Mouse (Mus musculus) forebrain, embryonic 16.5 days (tissue): ENCODE measurements at regions not wholly inside any gene's neighbourhood (a gene's known extent, or its start where the extent isn't known, plus 50 kb on each side); places are given as distances from the start of the nearest gene placed in this dataset.
A peak's percentile ranks its signal among the peaks of the same experiment; 100 is the strongest.

Experiments used
- ATAC-seq: fragments of 200-750 bp; cut with Nextera tagmentation; 2 replicates; pipeline ENCODE4 v1.8.0; 2017; ENCODE audit warnings: mild to moderate bottlenecking, moderate library complexity
- H3K27ac ChIP-seq: fragments of 300-500 bp; sonication (generic); 2 replicates; pipeline ENCODE4 v1.5.1; 2014; ENCODE audit warnings: low read length, control low read depth
- H3K27me3 ChIP-seq: fragments of 300-500 bp; sonication (generic); replicated peaks from 2 replicates; pipeline ENCODE4 v1.6.1; 2014; ENCODE audit warnings: low read length; ENCODE audit not compliant: control insufficient read depth, insufficient read depth
- H3K36me3 ChIP-seq: fragments of 300-500 bp; sonication (generic); 2 replicates; pipeline ENCODE4 v1.6.1; 2014; ENCODE audit not compliant: control insufficient read depth, insufficient read depth
- H3K4me1 ChIP-seq: fragments of 300-500 bp; sonication (generic); replicated peaks from 2 replicates; pipeline ENCODE4 v1.6.1; 2014; ENCODE audit warnings: low read length; ENCODE audit not compliant: control insufficient read depth, insufficient read depth
- H3K4me2 ChIP-seq: fragments of 300-500 bp; sonication (generic); 2 replicates; pipeline ENCODE4 v1.6.1; 2014; ENCODE audit warnings: mild to moderate bottlenecking, low read length, control low read depth
- H3K4me3 ChIP-seq: fragments of 300-500 bp; sonication (generic); replicated peaks from 2 replicates; pipeline ENCODE4 v1.5.1; 2014; ENCODE audit warnings: mild to moderate bottlenecking, low read length, control low read depth
- H3K9ac ChIP-seq: fragments of 300-500 bp; sonication (generic); replicated peaks from 2 replicates; pipeline ENCODE4 v1.6.1; 2014; ENCODE audit warnings: low read depth, low read length, control low read depth
- H3K9me3 ChIP-seq: fragments of 300-500 bp; sonication (generic); 2 replicates; pipeline ENCODE4 v1.6.1; 2016; ENCODE audit warnings: low read length; ENCODE audit not compliant: control insufficient read depth
- WGBS: fragments of 180-500 bp; shearing (Covaris S2); extraction: QIAGEN DNeasy Blood & Tissue Kit; methylation state at CpG from one replicate; pipeline ENCODE4 v1.1.7; 2014; 5-methylcytosine and 5-hydroxymethylcytosine counted together

DNA sequence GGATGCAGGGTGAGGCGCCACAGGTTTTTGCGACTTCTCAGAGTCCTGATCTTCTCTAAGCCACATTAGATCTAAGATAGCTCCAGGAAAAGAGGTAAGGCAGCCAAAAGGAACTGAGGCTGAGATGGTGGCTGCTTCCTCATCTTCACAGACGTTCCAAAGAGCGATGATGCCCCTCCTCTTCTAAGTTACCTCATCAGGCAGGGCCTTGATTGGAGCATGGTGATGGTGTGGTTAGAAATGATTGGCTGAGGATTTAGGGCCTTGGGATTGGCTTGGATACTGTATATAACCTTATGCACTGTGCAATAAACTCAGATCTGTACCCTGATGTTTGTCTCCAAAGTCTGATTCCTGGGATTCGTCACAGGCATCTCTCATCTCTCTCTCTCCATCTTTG lies 2177.9 kb downstream of the 4930444P10Rik start:
- Histone ChIP-seq H3K4me1 (no peaks in the 10 kb centered on the region), H3K27ac (no peak overlapping the region), H3K4me2 (no peak overlapping the region), H3K27me3 (no peaks in the 10 kb centered on the region), H3K9me3 (no peaks in the 10 kb centered on the region), H3K4me3 (no peak overlapping the region), H3K36me3 (no peaks in the 10 kb centered on the region), H3K9ac (no peak overlapping the region)
- WGBS, result 89% methylated on average over 5 of the region's 5 CpGs
- ATAC-seq, result no peak

DNA sequence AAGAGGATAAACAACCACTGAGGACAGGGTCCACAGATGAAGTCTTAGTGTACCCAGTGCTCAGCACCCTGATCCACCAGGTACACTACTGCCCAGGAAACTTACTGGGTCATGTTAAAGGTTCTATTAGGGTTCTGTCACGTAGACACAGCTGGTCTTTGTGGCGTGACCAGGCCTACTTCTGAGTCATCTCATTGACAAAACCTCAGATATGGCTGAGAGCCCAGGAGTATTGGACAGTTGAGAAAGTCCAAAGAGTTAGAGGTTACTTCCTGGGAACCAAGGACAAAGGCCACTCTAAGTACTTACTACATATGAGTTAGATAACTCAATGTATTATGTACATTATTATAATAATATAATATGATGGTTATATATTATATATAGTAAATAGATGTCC lies 2214.0 kb downstream of the 4930444P10Rik start:
- H3K9me3 ChIP-seq, result no peaks in the 10 kb centered on the region
- no peak overlapping the region for H3K4me3 ChIP-seq
- H3K4me1 ChIP-seq, result no peaks in the 10 kb centered on the region
- no peak overlapping the region for H3K4me2 ChIP-seq
- H3K27ac ChIP-seq, result no peak overlapping the region
- ATAC-seq, result no peak
- H3K9ac ChIP-seq, result no peak overlapping the region
- WGBS, result 97% methylated on average over 2 of the region's 2 CpGs
- no peaks in the 10 kb centered on the region for H3K27me3 ChIP-seq
- no peaks in the 10 kb centered on the region for H3K36me3 ChIP-seq

DNA sequence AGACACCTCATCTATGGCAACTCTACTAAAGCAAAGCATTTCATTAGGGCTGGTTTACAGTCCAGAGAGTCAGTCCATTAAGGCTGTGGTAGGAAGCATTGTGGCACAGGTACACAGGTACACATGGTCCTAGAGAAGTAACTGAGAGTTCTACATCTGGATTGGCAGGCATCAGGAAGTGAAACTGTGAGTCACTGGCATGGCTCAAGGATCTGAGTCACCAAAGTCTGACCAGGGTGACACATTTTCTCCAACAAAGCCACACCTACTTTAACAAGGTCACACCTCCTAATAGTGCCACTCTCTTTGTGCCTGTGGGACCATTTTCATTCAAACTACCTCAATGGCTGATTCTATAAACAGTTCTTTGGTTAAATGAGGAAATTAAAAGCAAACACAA lies 2219.2 kb downstream of the 4930444P10Rik start:
- Histone ChIP-seq H3K9ac (no peak overlapping the region), H3K4me2 (no peak overlapping the region), H3K9me3 (no peaks in the 10 kb centered on the region), H3K36me3 (no peaks in the 10 kb centered on the region), H3K27me3 (no peaks in the 10 kb centered on the region), H3K4me1 (no peaks in the 10 kb centered on the region), H3K27ac (no peak overlapping the region), H3K4me3 (no peak overlapping the region)
- no peak for ATAC-seq

DNA sequence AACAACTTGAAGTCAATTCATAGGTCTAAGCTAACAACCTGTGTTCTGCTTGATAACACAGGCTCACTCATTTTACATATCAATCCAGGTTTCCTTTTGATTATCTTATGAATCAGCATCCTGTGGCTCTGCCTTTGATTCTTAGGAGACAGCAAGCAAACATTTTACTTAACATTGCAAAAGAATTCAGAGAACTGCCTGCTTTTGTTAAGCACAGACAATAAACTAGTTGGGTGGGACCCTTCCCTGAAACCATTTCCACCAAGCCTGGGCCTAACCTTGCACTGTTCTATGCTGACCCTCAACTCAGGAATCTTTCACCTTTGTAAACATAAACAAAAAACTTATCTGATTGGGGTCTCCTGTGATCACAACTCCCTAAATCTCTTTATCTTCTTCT lies 2220.6 kb downstream of the 4930444P10Rik start:
- no peak overlapping the region for H3K27ac ChIP-seq
- no peaks in the 10 kb centered on the region for H3K4me1 ChIP-seq
- H3K27me3 ChIP-seq, result no peaks in the 10 kb centered on the region
- no peak overlapping the region for H3K4me3 ChIP-seq
- ATAC-seq, result no peak
- no peaks in the 10 kb centered on the region for H3K9me3 ChIP-seq
- H3K4me2 ChIP-seq, result no peak overlapping the region
- no peak overlapping the region for H3K9ac ChIP-seq
- no peaks in the 10 kb centered on the region for H3K36me3 ChIP-seq

DNA sequence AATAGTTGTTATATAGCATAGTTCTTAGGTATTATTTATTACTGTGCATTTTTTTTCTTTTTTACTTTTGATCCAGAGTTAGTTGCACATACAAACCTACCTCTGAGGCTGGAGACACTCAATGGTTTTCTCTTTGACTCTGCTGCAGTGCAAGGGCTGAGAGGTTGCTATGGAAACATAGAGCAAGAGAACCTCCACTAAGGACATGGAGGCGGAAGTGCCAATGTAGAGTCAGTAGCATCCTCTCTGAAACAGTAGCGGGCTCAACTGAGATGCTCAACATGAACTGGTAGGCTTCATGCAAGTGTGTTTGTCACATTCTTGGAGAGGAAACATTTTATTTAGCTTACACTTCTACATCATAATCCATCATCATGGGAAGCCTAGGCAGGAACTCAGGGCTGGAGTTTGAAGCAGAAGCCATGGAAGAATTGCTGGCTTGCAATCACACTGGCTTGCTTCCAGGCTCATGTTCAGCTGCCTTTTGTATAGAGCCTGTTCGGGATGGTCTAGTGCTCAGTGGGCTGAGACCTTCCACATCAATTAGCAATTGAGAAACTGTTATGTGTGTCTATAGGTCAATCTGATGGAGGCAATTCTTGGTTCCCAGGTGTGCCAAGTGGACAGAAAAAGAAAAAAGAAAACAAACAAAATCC lies 2222.4 kb downstream of the 4930444P10Rik start:
- H3K9me3 ChIP-seq, result no peaks in the 10 kb centered on the region
- no peak for ATAC-seq
- WGBS, result 63% methylated on average over 3 of the region's 3 CpGs

DNA sequence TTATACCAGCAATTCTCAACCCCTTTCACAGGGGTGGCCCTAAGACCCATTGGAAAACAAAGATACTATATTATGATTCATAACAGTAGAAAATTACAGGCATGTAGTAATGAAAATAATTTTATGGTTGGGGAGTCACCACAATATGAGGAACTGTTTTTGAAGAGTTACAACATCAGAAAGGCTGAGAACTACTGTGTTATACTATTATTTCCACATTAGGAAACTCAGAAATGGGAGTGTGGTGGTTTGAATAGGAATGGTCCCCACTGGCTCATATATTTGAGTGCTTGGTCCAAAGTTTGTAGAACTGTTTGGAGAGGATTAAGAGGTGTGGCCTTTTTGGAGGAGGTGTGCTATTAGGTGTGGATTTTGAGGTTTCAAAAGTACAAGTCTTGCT lies 2227.4 kb downstream of the 4930444P10Rik start:
- Histone ChIP-seq H3K36me3 (no peaks in the 10 kb centered on the region), H3K4me3 (no peak overlapping the region), H3K4me1 (peaks cover 7% of the 10 kb centered on the region; the same call in 1 of the 2 replicates), H3K27me3 (no peaks in the 10 kb centered on the region), H3K9ac (no peak overlapping the region), H3K9me3 (no peaks in the 10 kb centered on the region), H3K4me2 (no peak overlapping the region), H3K27ac (no peak overlapping the region)
- no peak for ATAC-seq

More for the DNA sequence above, 2222.4 kb downstream of the 4930444P10Rik start:
- H3K36me3 ChIP-seq, result no peaks in the 10 kb centered on the region
- H3K4me1 ChIP-seq, result no peaks in the 10 kb centered on the region
- no peak overlapping the region for H3K9ac ChIP-seq
- no peak overlapping the region for H3K4me2 ChIP-seq
- H3K27me3 ChIP-seq, result no peaks in the 10 kb centered on the region
- no peak overlapping the region for H3K27ac ChIP-seq
- no peak overlapping the region for H3K4me3 ChIP-seq

DNA sequence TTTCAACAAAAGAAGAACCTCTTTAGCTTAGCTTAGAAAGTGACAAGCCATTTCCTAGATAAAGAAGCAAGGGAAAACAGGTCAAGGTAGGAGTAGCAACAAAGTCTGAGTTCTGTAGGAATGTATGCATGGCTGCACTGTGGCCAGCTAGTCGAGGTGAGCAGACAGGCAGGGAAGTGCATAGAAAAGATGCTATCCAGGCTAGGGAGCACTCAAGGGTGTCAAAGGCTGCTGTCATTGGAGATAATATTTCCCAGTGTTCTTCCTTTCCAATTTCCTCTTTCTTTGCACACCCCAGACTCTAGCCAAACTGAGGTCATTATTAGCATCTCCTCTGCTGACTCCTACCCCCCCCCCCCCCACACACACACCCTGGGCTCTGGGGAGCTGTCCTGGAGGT lies 2229.4 kb downstream of the 4930444P10Rik start:
- H3K9ac ChIP-seq, result no peak overlapping the region
- WGBS, result 31% methylated on average over 1 of the region's 1 CpGs
- no peak overlapping the region for H3K27ac ChIP-seq
- H3K36me3 ChIP-seq, result no peaks in the 10 kb centered on the region
- H3K4me2 ChIP-seq, result no peak overlapping the region
- no peaks in the 10 kb centered on the region for H3K27me3 ChIP-seq
- H3K4me1 ChIP-seq, result peaks cover 9% of the 10 kb centered on the region; the same call in 1 of the 2 replicates
- no peak overlapping the region for H3K4me3 ChIP-seq
- no peak for ATAC-seq
- H3K9me3 ChIP-seq, result no peaks in the 10 kb centered on the region

DNA sequence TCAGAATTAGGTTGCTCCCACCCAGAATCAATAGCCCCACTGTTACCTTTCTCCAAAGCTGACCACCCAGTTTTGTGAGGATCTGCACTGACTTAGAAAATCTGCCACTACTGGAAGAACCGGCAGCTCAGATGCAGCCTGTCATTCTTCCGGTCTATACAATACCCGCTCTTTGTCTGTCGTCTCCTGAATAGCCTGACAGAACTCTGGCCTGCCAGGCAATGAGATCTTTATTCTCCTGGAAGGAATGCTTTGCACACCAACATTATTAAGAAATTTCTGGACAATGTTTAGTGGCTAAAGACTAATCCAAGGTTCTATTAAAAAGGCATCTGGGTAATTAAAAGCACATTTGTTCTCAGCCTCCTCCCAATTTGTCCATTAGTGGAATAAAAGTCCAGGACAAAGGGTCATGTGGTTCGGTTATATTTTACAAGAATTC lies 2232.0 kb downstream of the 4930444P10Rik start:
- Histone ChIP-seq H3K27ac (no peak overlapping the region), H3K9me3 (no peaks in the 10 kb centered on the region), H3K27me3 (no peaks in the 10 kb centered on the region), H3K4me2 (no peak overlapping the region), H3K36me3 (no peaks in the 10 kb centered on the region), H3K4me1 (peaks cover 11% of the 10 kb centered on the region; the same call in 1 of the 2 replicates), H3K9ac (no peak overlapping the region), H3K4me3 (no peak overlapping the region)
- 4% methylated on average over 5 of the region's 5 CpGs for WGBS
- ATAC-seq, result peak; percentile 49

DNA sequence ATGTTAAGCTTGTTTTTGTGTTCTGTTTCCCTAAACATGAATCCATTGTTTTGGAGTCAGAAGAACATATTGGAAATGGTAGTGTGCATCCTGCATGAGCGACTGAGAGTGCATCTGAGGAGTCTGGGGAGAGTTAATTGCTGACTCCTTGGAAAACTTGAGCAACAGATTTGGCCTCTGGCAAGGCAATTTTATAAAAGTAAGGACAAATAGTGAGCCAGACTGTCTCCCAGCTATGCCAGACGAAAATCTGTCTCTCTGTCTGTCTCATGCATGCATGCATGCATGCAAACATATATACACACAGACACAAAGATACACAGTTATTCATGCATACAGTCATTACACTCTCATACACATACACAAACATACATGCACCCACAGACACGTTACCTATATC lies 2232.7 kb downstream of the 4930444P10Rik start:
- Histone ChIP-seq H3K4me1 (peaks cover 11% of the 10 kb centered on the region; the same call in 1 of the 2 replicates), H3K9me3 (no peaks in the 10 kb centered on the region), H3K9ac (no peak overlapping the region), H3K27ac (no peak overlapping the region), H3K36me3 (no peaks in the 10 kb centered on the region), H3K4me3 (no peak overlapping the region), H3K4me2 (no peak overlapping the region), H3K27me3 (no peaks in the 10 kb centered on the region)
- ATAC-seq, result peak; percentile 63
- WGBS, result 16% methylated on average over 3 of the region's 3 CpGs

DNA sequence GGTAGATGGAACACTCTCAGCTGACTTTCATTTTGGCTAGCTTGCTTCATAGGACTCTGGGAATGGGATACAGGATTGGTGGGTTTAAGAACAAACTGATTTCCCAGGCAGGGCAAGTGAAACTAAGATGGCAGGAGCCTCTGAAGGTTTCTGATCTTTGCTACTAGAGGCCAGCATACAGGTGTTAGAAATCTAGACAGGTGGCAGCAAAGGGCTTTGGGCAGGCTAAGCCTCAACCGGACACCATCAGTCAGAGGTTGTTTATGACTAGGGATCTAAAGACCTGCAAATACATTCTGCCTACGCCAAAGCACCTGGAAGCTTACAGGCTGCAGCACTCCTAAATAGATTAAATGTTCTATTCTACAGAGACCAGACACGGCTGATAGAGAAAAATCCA lies 2233.4 kb downstream of the 4930444P10Rik start:
- Histone ChIP-seq H3K4me2 (no peak overlapping the region), H3K36me3 (no peaks in the 10 kb centered on the region), H3K4me3 (no peak overlapping the region), H3K9ac (no peak overlapping the region), H3K9me3 (no peaks in the 10 kb centered on the region), H3K4me1 (peaks cover 11% of the 10 kb centered on the region; the same call in 1 of the 2 replicates), H3K27ac (no peak overlapping the region), H3K27me3 (no peaks in the 10 kb centered on the region)
- WGBS, result 62% methylated on average over 3 of the region's 3 CpGs
- ATAC-seq, result no peak
